Mouse (Mus musculus): ENCODE data around the gene Ppp1r36. TPM values are rescaled to one million over a fixed set of nuclear protein-coding genes. Genes with fewer than 3 reads are reported as not detected.

Gene Ppp1r36
- total and polyA plus RNA-seq, 2 experiments from 2014 or later: 1.8 to 2.7 TPM

DNA sequence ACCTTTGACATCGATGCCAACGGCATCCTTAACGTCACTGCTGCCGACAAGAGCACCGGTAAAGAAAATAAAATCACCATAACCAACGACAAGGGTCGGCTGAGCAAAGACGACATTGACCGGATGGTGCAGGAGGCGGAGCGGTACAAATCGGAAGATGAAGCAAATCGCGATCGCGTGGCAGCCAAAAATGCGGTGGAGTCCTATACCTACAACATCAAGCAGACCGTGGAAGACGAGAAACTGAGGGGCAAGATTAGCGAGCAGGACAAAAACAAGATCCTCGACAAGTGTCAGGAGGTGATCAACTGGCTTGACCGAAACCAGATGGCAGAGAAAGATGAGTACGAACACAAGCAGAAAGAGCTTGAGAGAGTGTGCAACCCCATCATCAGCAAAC lies 11.4 kb upstream of the Ppp1r36 start:
- Histone ChIP-seq H3K4me2 (ENCODE audit: low read depth) (peak overlapping the region; percentile 72; the same call in 1 of the 2 replicates), H3K27me3 (ENCODE audit: insufficient read depth, low read length) (peaks cover 27% of the 10 kb centered on the region), H3K4me3 (ENCODE audit: low read depth, low read length) (peak overlapping the region; percentile 78; the same call in 1 of the 2 replicates), H3K27ac (ENCODE audit: low read depth, low read length) (no peak overlapping the region), H3K4me1 (ENCODE audit: insufficient read depth) (peaks cover 7% of the 10 kb centered on the region; the same call in 1 of the 2 replicates), H3K9me3 (ENCODE audit: low read length) (no peaks in the 10 kb centered on the region), H3K9ac (no peak overlapping the region), H3K36me3 (ENCODE audit: insufficient read depth) (no peaks in the 10 kb centered on the region)
- no peak for TF ChIP-seq CTCF (IDR thresholded peaks at IDR 0.05; ENCODE audit: low read depth)
- peak; percentile 25 for DNase-seq
- 4% methylated on average over 23 of the region's 23 CpGs for WGBS
- ATAC-seq: no peak

DNA sequence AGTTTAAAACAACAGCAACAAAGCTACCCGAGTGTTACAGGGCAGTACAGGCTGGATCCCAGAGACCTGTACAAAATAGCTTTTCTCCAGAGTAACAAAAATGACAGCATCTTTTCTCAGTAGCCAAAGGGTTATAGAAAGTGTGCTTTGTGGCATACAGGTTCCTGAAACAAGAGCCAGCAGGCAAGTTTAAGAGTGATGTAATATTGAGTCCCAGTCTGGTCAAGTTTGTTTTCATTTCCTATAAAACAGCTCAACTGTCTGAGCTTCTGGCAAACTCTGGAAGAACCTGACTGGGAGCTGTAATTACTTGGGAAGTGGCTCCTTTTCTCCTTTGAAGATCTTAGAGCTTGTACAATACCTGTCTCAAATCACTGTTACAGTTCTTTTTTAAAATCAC lies 10.2 kb upstream of the Ppp1r36 start:
- Histone ChIP-seq H3K9me3 (ENCODE audit: low read length) (no peaks in the 10 kb centered on the region), H3K4me2 (ENCODE audit: low read depth) (no peak overlapping the region), H3K9ac (no peak overlapping the region), H3K4me3 (ENCODE audit: low read depth, low read length) (no peak overlapping the region), H3K27me3 (ENCODE audit: insufficient read depth, low read length) (peaks cover 27% of the 10 kb centered on the region), H3K4me1 (ENCODE audit: insufficient read depth) (peaks cover 7% of the 10 kb centered on the region; the same call in 1 of the 2 replicates), H3K27ac (ENCODE audit: low read depth, low read length) (no peak overlapping the region), H3K36me3 (ENCODE audit: insufficient read depth) (no peaks in the 10 kb centered on the region)
- no peak for TF ChIP-seq CTCF (IDR thresholded peaks at IDR 0.05; ENCODE audit: low read depth)
- no peak for ATAC-seq
- WGBS: 37% methylated on average over 1 of the region's 1 CpGs
- DNase-seq: no peak

DNA sequence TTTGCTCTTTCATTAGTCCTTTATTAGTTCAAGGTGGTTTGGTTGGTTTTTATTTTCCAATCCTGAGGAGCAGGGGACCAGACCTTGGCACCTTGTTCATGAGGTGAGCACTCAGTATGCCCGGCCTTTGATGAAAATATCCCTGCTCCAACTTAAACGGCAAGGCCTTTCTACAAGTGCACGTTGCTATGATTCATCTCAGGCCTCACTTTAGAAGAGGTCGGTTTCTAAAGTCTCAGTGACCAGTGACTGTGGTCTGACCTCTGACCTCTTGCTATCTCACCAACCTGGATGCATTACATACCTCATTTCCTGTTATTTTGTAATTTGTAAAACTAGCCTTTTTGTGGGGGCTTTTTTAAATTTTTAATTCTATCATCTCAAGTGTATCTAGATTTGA lies 8.2 kb upstream of the Ppp1r36 start:
- H3K4me2 ChIP-seq (ENCODE audit: low read depth): no peak overlapping the region
- ATAC-seq (no peak), DNase-seq (no peak)
- WGBS: 77% methylated on average over 4 of the region's 4 CpGs
- peaks cover 7% of the 10 kb centered on the region; the same call in 1 of the 2 replicates for H3K4me1 ChIP-seq (ENCODE audit: insufficient read depth)
- no peaks in the 10 kb centered on the region for H3K36me3 ChIP-seq (ENCODE audit: insufficient read depth)
- H3K9me3 ChIP-seq (ENCODE audit: low read length): no peaks in the 10 kb centered on the region
- no peak overlapping the region for H3K9ac ChIP-seq
- no peak overlapping the region for H3K4me3 ChIP-seq (ENCODE audit: low read depth, low read length)
- TF ChIP-seq CTCF (IDR thresholded peaks at IDR 0.05; ENCODE audit: low read depth): no peak
- H3K27ac ChIP-seq (ENCODE audit: low read depth, low read length): no peak overlapping the region
- peaks cover 27% of the 10 kb centered on the region for H3K27me3 ChIP-seq (ENCODE audit: insufficient read depth, low read length)

DNA sequence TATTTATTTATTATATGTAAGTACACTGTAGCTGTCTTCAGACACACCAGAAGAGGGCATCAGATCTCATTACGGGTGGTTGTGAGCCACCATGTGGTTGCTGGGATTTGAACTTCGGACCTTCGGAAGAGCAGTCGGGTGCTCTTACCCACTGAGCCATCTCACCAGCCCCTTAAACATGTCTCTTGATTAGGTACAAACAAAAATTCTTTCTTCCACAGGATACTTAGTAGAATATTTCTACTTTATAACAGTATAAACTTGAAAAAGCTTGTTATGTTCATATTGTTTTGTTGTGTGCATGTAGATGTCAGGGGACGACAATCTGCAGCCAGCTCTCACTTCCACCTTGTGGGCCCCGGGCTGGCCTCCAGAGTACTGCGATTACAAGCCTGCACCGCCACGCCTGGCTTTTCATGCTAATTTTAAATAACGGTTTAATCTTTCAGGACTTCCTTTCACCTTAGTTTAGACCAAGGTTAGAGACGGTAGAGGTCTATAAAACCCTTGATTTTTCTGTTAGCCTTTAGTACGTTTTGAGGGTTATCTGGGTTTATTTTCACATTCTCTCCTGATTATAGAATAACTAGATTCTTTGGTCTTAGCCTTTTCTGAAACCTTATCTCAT lies 1.8 kb upstream of the Ppp1r36 start:
- Histone ChIP-seq H3K4me3 (ENCODE audit: low read depth, low read length) (no peak overlapping the region), H3K36me3 (ENCODE audit: insufficient read depth) (no peaks in the 10 kb centered on the region), H3K4me1 (ENCODE audit: insufficient read depth) (no peaks in the 10 kb centered on the region), H3K4me2 (ENCODE audit: low read depth) (no peak overlapping the region), H3K9ac (no peak overlapping the region), H3K27me3 (ENCODE audit: insufficient read depth, low read length) (peaks cover 8% of the 10 kb centered on the region; the same call in 1 of the 2 replicates), H3K9me3 (ENCODE audit: low read length) (no peaks in the 10 kb centered on the region), H3K27ac (ENCODE audit: low read depth, low read length) (no peak overlapping the region)
- 90% methylated on average over 11 of the region's 12 CpGs for WGBS
- no peak for TF ChIP-seq CTCF (IDR thresholded peaks at IDR 0.05; ENCODE audit: low read depth)
- no peak for DNase-seq
- ATAC-seq: no peak

DNA sequence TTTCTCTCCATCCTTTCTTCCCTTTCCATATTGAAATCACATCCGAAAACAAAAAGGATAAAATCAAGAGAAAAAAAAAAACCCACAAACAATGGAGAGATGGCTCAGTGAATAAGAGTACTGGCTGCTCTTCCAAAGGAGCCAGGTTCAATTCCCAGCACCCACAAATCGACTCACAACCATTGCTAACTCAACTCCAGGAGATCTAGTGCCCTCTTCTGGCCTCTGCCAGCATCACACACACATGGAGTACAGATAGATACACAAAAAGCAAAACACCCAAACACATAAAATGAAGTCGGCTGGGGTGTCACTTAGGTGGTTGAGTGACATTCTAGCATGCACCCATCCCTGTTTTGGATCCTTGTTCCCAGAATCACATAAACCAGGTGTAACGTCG lies 1.0 kb downstream of the Ppp1r36 start:
- Histone ChIP-seq H3K4me2 (ENCODE audit: low read depth) (no peak overlapping the region), H3K36me3 (ENCODE audit: insufficient read depth) (no peaks in the 10 kb centered on the region), H3K27me3 (ENCODE audit: insufficient read depth, low read length) (peaks cover 8% of the 10 kb centered on the region; the same call in 1 of the 2 replicates), H3K4me1 (ENCODE audit: insufficient read depth) (no peaks in the 10 kb centered on the region), H3K27ac (ENCODE audit: low read depth, low read length) (no peak overlapping the region), H3K4me3 (ENCODE audit: low read depth, low read length) (no peak overlapping the region), H3K9ac (no peak overlapping the region), H3K9me3 (ENCODE audit: low read length) (no peaks in the 10 kb centered on the region)
- WGBS: 93% methylated on average over 5 of the region's 5 CpGs
- TF ChIP-seq CTCF (IDR thresholded peaks at IDR 0.05; ENCODE audit: low read depth): 0 out of 2 replicates have a peak, but pooled peaks have one; percentile 7
- no peak for ATAC-seq
- DNase-seq: no peak

DNA sequence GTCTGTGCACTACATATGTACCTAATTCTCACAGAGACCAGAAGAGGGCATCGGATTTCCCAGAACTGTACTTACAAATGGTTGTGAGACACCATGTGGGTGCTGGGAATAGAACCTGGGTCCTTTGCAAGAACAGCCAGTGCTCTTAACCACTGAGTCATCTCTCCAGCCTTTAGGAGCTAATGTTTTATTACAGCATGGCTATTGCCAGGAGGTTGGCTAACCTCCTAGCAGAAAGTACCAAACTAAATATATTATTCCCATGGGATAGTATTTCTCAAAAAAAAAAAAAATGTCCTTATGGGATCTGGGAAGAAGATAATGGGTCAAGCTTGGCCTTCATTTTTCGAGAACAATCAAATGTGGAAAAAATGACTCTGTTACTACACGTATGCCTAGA lies 7.9 kb downstream of the Ppp1r36 start:
- no peaks in the 10 kb centered on the region for H3K27me3 ChIP-seq (ENCODE audit: insufficient read depth, low read length)
- ATAC-seq: no peak
- WGBS: 96% methylated on average over 3 of the region's 3 CpGs

DNA sequence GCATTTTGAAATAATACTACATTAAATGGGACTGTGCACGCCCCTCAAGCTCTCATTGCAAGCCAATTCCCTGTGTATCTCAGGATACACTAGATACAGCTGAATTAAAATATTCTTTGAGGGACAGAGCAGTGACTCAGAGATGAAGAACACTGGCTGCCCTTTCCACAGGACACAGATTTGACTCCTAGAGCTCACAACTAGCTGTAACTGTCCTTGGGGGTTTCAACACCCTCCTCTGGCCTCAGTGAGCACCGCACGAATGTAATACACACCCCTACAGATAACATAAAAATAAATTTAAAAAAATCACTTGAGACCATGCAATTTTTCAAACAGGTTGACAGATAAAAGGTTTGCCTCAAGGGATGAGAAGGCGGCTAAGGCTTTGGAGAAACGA lies 10.2 kb downstream of the Ppp1r36 start:
- WGBS: 66% methylated on average over 5 of the region's 5 CpGs
- Histone ChIP-seq H3K4me1 (ENCODE audit: insufficient read depth) (no peaks in the 10 kb centered on the region), H3K9me3 (ENCODE audit: low read length) (no peaks in the 10 kb centered on the region), H3K4me2 (ENCODE audit: low read depth) (no peak overlapping the region), H3K27ac (ENCODE audit: low read depth, low read length) (no peak overlapping the region), H3K4me3 (ENCODE audit: low read depth, low read length) (no peak overlapping the region), H3K36me3 (ENCODE audit: insufficient read depth) (no peaks in the 10 kb centered on the region), H3K27me3 (ENCODE audit: insufficient read depth, low read length) (no peaks in the 10 kb centered on the region), H3K9ac (no peak overlapping the region)
- DNase-seq (no peak), ATAC-seq (no peak)
- no peak for TF ChIP-seq CTCF (IDR thresholded peaks at IDR 0.05; ENCODE audit: low read depth)

More for the DNA sequence above, 7.9 kb downstream of the Ppp1r36 start:
- H3K4me2 ChIP-seq (ENCODE audit: low read depth): no peak overlapping the region
- no peak for DNase-seq
- no peaks in the 10 kb centered on the region for H3K4me1 ChIP-seq (ENCODE audit: insufficient read depth)
- no peak overlapping the region for H3K4me3 ChIP-seq (ENCODE audit: low read depth, low read length)
- TF ChIP-seq CTCF (IDR thresholded peaks at IDR 0.05; ENCODE audit: low read depth): no peak
- H3K36me3 ChIP-seq (ENCODE audit: insufficient read depth): no peaks in the 10 kb centered on the region
- H3K27ac ChIP-seq (ENCODE audit: low read depth, low read length): no peak overlapping the region
- no peaks in the 10 kb centered on the region for H3K9me3 ChIP-seq (ENCODE audit: low read length)
- no peak overlapping the region for H3K9ac ChIP-seq
